Mouse (Mus musculus): ENCODE measurements around the gene Pgbd1.
"Not testable (repeated sequence)": the region's sequence is repeated elsewhere in the genome, so short reads cannot be mapped to it uniquely, and the experiment has no call there.

The Pgbd1 gene

GRCm38 (mm10) chr13:21440503-21441206 is at the start of gene Pgbd1:
Pgbd1 (minus strand) TSS chr13:21441058.
- peak; percentile 67 for DNase-seq (ENCODE audit: low read depth, low spot score)

DNA sequence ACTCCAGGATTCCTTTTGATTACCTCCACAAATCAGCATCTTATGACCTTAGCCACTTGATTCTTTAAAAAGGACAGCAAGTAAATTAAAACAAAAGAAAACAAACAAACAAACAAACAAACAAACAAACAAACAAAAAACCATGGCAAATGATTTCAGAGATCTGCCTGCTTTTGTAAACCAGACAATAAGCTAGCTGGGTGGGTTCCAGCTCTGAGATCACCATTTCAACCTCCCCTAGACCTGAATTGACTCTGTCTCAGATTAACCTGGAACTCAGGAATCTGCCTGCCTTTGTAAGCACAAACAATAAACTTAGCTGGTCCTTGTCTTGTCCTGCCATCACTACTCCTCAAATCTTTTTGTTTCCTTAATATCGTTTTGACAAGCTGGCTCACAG is 46.0 kb upstream of the Pgbd1 start:
- no peak for DNase-seq (ENCODE audit: low read depth, low spot score)

DNA sequence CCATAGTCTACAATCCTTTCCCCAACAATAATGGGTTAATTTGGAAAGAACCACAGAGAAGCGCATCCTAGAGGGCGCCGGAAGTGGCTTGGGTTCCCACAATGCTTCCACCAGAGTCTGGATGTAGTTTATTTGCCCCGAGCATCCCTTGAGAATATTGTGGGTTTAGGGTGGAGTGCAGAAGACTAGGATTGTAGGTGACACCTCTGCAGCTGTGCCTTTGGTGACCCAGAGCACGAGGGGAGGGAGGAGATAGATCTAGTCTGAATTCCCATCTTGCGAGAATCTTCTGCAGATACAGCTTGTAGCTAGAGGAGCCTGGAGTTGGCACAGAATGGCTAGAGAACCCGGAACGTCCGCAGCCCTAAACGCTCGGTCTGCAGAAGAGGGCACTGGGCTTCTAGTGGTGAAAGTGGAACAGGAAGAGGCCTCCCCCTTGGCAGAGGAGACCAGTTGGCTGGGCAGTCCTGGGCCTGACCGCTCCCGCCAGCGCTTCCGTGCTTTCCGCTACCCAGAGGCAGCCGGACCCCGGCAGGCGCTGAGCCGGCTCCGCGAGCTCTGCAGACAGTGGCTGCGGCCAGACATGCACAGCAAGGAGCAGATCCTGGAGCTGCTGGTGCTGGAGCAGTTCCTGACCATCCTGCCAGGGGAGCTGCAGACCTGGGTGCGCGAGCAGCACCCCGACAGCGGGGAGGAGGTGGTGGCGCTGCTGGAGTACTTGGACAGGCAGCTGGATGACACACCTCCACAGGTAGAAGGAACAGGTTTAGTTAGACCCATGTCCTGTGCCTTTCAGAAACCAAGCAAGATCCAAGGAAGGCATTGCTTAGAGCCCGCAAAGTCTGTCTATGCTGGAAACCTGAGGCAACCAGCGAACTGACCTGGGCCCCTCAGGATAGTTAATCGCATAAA is 38.2 kb upstream of the Pgbd1 start, which contains the start of the genes Zkscan4 and Gm10065:
Gene Zkscan4, plus strand, starts transcription at position 149 of the 912 bp plus-strand sequence.
Gene Gm10065, minus strand, starts transcription at position 683 of the 912 bp plus-strand sequence.
- peak; percentile 70 for DNase-seq (ENCODE audit: low read depth, low spot score)

DNA sequence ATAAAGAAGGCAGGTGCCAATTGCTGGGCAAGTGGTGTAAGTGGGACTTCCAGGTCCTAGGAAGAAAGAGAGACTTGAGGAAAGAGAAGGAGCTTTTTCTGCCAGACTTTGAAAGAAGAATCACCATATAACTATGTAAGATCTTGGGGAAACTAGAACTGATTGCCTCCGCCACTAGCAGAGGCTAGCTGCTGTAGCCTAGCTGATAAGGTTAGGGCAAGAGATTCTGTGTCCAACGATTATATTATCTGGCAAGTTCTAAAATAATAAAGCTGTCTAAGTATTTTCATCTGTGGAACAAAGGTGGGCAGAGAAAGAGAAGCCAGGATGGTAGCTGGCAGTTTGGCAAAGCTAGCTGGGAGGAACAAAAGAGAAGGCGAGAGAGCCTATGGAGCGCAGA is 31.6 kb upstream of the Pgbd1 start:
- DNase-seq (ENCODE audit: low read depth, low spot score): no peak

DNA sequence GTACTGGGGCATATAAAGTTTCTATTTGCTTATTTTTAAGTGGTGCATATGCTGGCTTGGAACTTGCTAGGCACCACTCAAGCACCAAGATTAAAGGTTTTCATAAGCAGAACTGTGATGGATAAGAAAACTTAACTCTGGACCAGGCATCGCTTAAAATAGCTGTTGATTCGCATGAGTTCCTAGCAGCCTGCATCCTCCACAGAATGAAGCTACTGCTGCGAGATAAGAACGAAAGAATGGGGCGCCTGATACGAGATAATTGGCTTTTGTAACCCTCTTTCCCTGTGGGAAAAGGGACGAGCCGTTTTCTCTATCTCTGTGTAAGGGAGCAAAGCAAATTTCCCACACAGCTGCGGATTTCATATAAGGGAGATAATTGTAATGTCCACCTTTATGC is 28.2 kb upstream of the Pgbd1 start:
- no peak for DNase-seq (ENCODE audit: low read depth, low spot score)

GRCm38 (mm10) chr13:21468061-21469019 is 27.5 kb upstream of the Pgbd1 start, which contains the start of gene Nkapl:
Nkapl (minus strand) TSS chr13:21468509.
- peak; percentile 57 for DNase-seq (ENCODE audit: low read depth, low spot score)

DNA sequence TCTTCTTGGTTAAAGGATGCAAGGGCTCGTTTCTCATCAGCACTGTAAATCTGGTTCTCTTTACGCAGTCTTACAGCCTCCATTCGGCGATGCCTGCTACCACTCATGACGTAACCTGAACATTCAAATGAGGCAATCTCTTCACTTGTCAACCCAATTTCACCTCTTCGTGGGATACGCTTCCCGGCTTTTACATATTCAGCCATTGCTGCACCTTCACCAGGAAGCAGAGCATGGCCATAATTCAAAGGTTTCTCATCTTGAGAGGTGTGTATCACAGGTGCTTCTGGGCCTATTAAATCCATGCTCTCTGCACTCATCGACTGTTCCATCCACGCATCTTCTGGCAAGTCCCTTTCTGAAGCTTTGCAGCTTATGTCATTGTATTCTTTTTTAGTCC is 26.5 kb upstream of the Pgbd1 start:
- DNase-seq (ENCODE audit: low read depth, low spot score): no peak

DNA sequence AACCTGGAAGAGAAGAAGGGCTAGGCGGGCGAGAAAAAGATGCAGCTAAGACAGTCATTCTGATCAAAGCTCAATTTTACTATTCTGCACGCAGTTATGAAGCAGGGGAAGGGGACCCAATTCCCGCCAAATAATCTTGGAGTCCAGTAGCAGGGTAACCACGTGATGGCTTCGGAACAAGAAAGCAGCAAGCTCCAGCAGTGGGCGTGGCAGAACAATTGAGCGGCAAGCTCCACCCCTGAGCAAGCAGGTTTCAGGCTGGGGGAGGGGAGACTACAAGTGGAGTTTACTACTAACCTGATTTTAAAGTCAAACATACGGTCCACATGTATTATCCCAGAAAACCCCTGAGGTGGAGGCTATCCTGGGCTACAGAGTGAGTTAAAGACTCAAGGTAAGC is 21.7 kb upstream of the Pgbd1 start:
- DNase-seq (ENCODE audit: low read depth, low spot score): not testable (repeated sequence)

- no peak for DNase-seq (ENCODE audit: low read depth, low spot score)
Measured at GRCm38 (mm10) chr13:21456347-21456746, 15.5 kb upstream of the Pgbd1 start.

DNA sequence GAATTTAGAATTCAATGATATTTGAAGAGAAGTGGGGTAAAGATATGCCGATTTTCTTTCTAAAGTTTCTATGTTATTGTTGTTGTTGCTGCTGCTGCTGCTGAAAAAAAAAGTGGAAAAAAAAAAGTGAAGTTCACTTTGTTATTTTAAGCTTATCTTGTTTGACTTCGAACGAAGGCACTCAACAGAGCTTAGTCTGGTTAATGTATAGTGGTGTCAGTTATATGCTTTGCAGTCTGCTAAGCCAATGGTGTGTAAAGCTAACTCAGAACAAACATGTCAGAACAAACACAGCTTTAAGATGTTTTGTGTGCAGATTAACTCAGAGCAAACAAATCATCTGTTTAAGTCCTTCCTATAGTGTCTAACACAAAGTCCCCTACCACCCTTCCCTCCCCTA is 13.3 kb upstream of the Pgbd1 start:
- DNase-seq (ENCODE audit: low read depth, low spot score): no peak

GRCm38 (mm10) chr13:21453449-21453848 is 12.6 kb upstream of the Pgbd1 start, which contains the start of gene Zscan26:
Zscan26 (minus strand) TSS chr13:21453730.
- peak; percentile 70 for DNase-seq (ENCODE audit: low read depth, low spot score)

GRCm38 (mm10) chr13:21453042-21453441 is 12.2 kb upstream of the Pgbd1 start:
- DNase-seq (ENCODE audit: low read depth, low spot score): no peak

DNA sequence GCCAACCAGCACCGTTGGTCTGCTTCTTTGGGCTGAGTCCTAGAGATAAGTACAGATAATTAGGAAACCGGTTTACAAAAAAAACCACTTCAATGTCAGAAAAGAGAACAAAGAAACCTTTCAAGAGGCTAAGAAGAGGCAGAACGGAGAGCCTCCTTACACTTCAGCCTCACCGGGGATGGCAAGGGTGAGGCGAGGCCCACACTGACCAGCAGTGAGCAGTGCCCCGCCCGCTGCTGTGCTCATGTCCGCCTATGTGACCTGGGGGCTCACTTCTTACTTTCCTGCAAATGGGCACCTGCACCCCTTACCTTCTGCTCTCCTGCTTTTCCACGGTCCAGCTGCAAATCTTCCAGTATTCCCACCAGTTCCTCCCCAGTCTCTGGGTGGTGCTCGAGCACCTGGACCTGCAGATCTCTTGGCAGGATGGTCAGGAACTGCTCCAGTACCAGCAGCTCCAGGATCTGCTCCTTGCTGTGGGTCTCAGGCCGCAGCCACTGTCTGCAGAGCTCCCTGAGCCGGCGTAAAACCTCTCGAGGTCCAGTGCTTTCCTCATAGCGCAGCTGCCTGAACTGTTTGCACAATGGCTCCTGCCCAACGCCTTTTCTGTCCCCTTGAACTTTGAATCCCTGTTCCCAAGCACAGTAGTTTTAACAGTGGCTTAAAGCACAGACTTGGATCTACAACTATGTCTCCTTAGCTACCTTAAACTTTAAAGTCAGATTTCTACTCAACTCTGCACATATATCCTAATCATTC is 7.2 kb upstream of the Pgbd1 start:
- no peak for DNase-seq (ENCODE audit: low read depth, low spot score)

- no peak for DNase-seq (ENCODE audit: low read depth, low spot score)
Measured at GRCm38 (mm10) chr13:21446796-21447195, 5.9 kb upstream of the Pgbd1 start.

DNA sequence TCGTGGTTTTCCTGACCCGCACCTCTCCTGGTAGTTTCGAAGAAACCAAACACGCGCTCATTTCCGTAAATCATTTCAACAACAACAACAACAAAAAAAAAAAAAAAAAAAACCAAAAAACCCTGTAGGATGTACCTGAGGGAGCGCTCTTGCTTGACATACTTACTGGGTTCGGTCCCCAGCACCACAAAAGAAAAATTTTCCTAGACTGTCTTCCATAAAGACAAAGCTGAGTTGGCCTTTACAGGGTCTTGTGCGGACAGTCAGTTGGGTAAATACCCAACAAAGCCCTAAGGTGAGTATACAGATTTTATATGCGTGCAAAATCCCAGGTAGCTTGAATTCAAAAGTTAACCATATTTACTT is 332 bp upstream of the Pgbd1 start:
- DNase-seq (ENCODE audit: low read depth, low spot score): no peak

- no peak for DNase-seq (ENCODE audit: low read depth, low spot score)
Measured at GRCm38 (mm10) chr13:21435476-21435875, 5.4 kb downstream of the Pgbd1 start.

GRCm38 (mm10) chr13:21427631-21428030 is 13.2 kb downstream of the Pgbd1 start:
- no peak for DNase-seq (ENCODE audit: low read depth, low spot score)

GRCm38 (mm10) chr13:21423301-21423700 is 17.6 kb downstream of the Pgbd1 start:
- DNase-seq (ENCODE audit: low read depth, low spot score): no peak

DNA sequence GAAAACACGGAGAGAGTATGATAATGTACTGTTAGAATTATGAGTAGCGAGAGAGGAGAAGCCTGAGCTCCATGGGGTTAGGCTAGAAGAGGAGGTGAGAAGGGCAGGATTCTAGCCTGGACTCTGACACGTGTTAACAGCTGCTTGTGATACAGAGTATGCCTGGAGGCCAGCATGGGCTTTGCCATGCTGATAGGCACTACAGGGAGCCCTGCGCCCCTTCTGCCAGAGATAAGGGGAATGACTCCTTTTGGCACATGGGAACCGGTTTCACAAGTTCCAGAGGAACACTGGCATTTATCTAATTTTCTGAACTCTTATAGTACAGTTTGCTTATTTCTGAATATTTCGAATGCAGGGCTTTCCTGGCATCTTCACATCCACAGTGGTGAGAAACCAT is 22.0 kb downstream of the Pgbd1 start:
- DNase-seq (ENCODE audit: low read depth, low spot score): no peak

DNA sequence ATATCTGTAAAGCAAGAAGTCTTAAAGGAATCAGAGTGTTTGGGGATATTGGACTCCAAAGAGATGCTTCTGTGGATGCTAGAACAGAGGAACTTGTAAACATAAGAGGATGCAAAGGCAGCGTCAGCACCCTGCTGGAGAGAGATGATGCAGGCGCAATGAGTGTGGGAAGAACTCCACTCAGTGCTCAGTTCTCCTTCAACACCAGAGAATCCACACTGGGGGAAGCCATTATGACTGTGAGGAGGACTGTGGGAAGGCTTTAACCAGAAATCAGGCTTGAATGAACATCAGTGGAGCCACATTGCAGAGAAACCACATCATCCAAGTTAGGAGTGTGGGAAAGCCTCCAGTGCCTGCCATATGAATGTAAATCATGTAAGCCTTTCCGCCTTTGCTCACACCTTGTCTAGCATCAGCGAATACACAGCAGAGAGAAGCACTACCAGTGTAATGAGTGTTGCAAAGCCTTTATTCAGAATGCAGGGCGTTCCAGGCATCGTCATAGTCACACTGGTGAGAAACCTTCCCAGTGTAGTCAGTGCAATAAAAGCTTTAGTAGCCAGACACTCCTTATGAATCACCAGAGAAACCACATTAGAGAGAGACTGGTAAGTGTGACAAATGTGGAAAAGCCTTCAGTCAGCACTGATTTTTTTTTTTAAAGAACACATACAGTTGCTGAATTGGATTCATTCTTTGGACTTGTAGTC is 23.4 kb downstream of the Pgbd1 start:
- DNase-seq (ENCODE audit: low read depth, low spot score): no peak
